Comparison of ENCODE assay signal across 19 mouse cellular contexts in genomic region chr16:74397291-74397690, GRCm38 (mm10). TPM values are rescaled to one million over a fixed set of nuclear protein-coding genes. Genes with fewer than 3 reads are reported as not detected.
DNase-seq lines count a peak whose midpoint lies in the region; ATAC-seq lines count a peak whose summit lies in the region.
"Had no signal": no experiment of that assay in that cellular context is flagged by ENCODE, and none has a peak within 500 bp of the region (broad histone marks: within the 10 kb centered on the region; RNA-seq: fewer than 3 reads in every experiment).

No protein-coding gene starts in this region.

- H3K27me3 ChIP-seq in forebrain, embryonic 12.5 days = no peaks in the 10 kb centered on the region
- H3K27me3 ChIP-seq in hindbrain, embryonic 13.5 days = no peaks in the 10 kb centered on the region
- no peaks in the 10 kb centered on the region for H3K27me3 ChIP-seq in neural tube, embryonic 13.5 days
- H3K27me3 ChIP-seq: liver, embryonic 12.5 days; megakaryocyte, embryonic 14.5 days had no signal

- peak overlapping the region; percentile 8; the same call in 1 of the 2 replicates for H3K4me2 ChIP-seq in forebrain, embryonic 12.5 days
- H3K4me2 ChIP-seq in hindbrain, embryonic 13.5 days = no peak overlapping the region
- H3K4me2 ChIP-seq in neural tube, embryonic 13.5 days = no peak overlapping the region
- H3K4me2 ChIP-seq: heart, embryonic 11.5 days; liver, embryonic 12.5 days had no signal

- H3K9me3 ChIP-seq in forebrain, embryonic 12.5 days = no peaks in the 10 kb centered on the region
- H3K9me3 ChIP-seq in hindbrain, embryonic 13.5 days = no peaks in the 10 kb centered on the region
- no peaks in the 10 kb centered on the region for H3K9me3 ChIP-seq in neural tube, embryonic 13.5 days
- H3K9me3 ChIP-seq: liver, embryonic 12.5 days; megakaryocyte, embryonic 14.5 days had no signal

- H3K36me3 ChIP-seq in forebrain, embryonic 12.5 days (replicated peaks) = no peaks in the 10 kb centered on the region
- H3K36me3 ChIP-seq in hindbrain, embryonic 13.5 days = no peaks in the 10 kb centered on the region
- H3K36me3 ChIP-seq in neural tube, embryonic 13.5 days = no peaks in the 10 kb centered on the region
- H3K36me3 ChIP-seq: liver, embryonic 12.5 days had no signal

- no peak overlapping the region for H3K4me3 ChIP-seq in forebrain, embryonic 12.5 days (replicated peaks)
- no peak overlapping the region for H3K4me3 ChIP-seq in hindbrain, embryonic 13.5 days
- H3K4me3 ChIP-seq in neural tube, embryonic 13.5 days = no peak overlapping the region
- H3K4me3 ChIP-seq: liver, embryonic 12.5 days; megakaryocyte, embryonic 14.5 days had no signal

- peaks cover 12% of the 10 kb centered on the region for H3K4me1 ChIP-seq in forebrain, embryonic 12.5 days
- H3K4me1 ChIP-seq in hindbrain, embryonic 13.5 days (replicated peaks) = peaks cover 23% of the 10 kb centered on the region
- peaks cover 42% of the 10 kb centered on the region for H3K4me1 ChIP-seq in neural tube, embryonic 13.5 days (replicated peaks)
- H3K4me1 ChIP-seq: liver, embryonic 12.5 days; megakaryocyte, embryonic 14.5 days had no signal

- no peak overlapping the region for H3K9ac ChIP-seq in forebrain, embryonic 12.5 days
- no peak overlapping the region for H3K9ac ChIP-seq in hindbrain, embryonic 13.5 days
- no peak overlapping the region for H3K9ac ChIP-seq in neural tube, embryonic 13.5 days
- H3K9ac ChIP-seq: liver, embryonic 12.5 days had no signal

- no peak overlapping the region for H3K27ac ChIP-seq in forebrain, embryonic 12.5 days
- H3K27ac ChIP-seq in hindbrain, embryonic 13.5 days = no peak overlapping the region
- no peak overlapping the region; the same call in 1 of the 2 replicates for H3K27ac ChIP-seq in neural tube, embryonic 13.5 days (replicated peaks)
- H3K27ac ChIP-seq: liver, embryonic 12.5 days had no signal

- DNase-seq in frontal cortex, postnatal 25 days (ENCODE audit: low spot score in 2 of 2) = no peak
- no peak for DNase-seq in gastrocnemius, adult 8-10 months (ENCODE audit: low spot score in 2 of 2)
- no peak for DNase-seq in right cerebral cortex, postnatal 25 days
- no peak for DNase-seq in heart, adult 18-20 months
- DNase-seq: adrenal gland, postnatal 10 days; cerebellum, adult 8-10 months; gastrocnemius, postnatal 14 days; kidney, postnatal 14 days; left cerebral cortex, postnatal 4 days; retina, postnatal 1 day had no signal

- 12% methylated on average over 2 of the region's 2 CpGs for WGBS in forebrain, embryonic 12.5 days
- WGBS in hindbrain, embryonic 13.5 days = 23% methylated on average over 2 of the region's 2 CpGs
- WGBS in neural tube, embryonic 13.5 days = 23% methylated on average over 2 of the region's 2 CpGs

- peak; percentile 36; the same call in 1 of the 2 replicates for ATAC-seq in frontal cortex, adult (ENCODE audit: low TSS enrichment)
- ATAC-seq in forebrain, embryonic 12.5 days (ENCODE audit: low FRiP score) = peak; percentile 86
- ATAC-seq in hindbrain, embryonic 13.5 days (ENCODE audit: low FRiP score) = peak; percentile 91
- peak; percentile 93 for ATAC-seq in neural tube, embryonic 13.5 days (ENCODE audit: low read depth)
- ATAC-seq: intestine, embryonic 16.5 days; liver, embryonic 12.5 days; lung, postnatal 0 days had no signal

RNA-seq across cellular contexts. Expression of gene Robo2, which starts 14.3 kb away (rescaled TPM):
- polyA plus RNA-seq in forebrain, embryonic 12.5 days (2016; fragmentation: Nextera tagmentation; extraction: Ambion mirVana) = 60.4 and 65.3 TPM in 2 replicates
- 101 and 106 TPM in 2 replicates for polyA plus RNA-seq in hindbrain, embryonic 13.5 days (2015; fragmentation: Nextera tagmentation; extraction: Ambion mirVana)
- polyA plus RNA-seq in neural tube, embryonic 13.5 days (2015; fragmentation: Nextera tagmentation; extraction: Ambion mirVana) = 83.9 and 90.4 TPM in 2 replicates
- total RNA-seq in gastrocnemius, adult 8-10 months (2022) = under 1 TPM; 0.19 to 0.99 (median 0.50) TPM
- 1 to 10 TPM; 1.1 to 1.4 TPM for total RNA-seq in heart, adult 18-20 months (2021)

Comparison
In these comparisons a context has a peak if more than half of its experiments do, and no peak if none do; other contexts are left out.
1. ATAC-seq: peak in every context shown above with its lines; median percentile 93 in neural tube, embryonic 13.5 days; 91 in hindbrain, embryonic 13.5 days; 86 in forebrain, embryonic 12.5 days; 36 in frontal cortex, adult.